Mouse (Mus musculus) neural tube, embryonic 13.5 days (tissue): ENCODE measurements around the gene Ccdc142. TPM values are rescaled to one million over a fixed set of nuclear protein-coding genes. Genes with fewer than 3 reads are reported as not detected.

ENCODE experiments used
- ATAC-seq: fragments of 200-750 bp; cut with Nextera tagmentation; 2 replicates; pipeline ENCODE4 v1.8.0; 2017; ENCODE audit warnings: low read depth, mild to moderate bottlenecking, moderate TSS enrichment, moderate library complexity
- H3K27ac ChIP-seq: fragments of 300-500 bp; sonication (generic); replicated peaks from 2 replicates; pipeline ENCODE4 v1.5.1; 2015; ENCODE audit warnings: moderate library complexity, mild to moderate bottlenecking, inconsistent platforms
- H3K27me3 ChIP-seq: fragments of 300-500 bp; sonication (generic); 2 replicates; pipeline ENCODE4 v1.6.1; 2015; ENCODE audit warnings: mild to moderate bottlenecking, inconsistent platforms
- H3K36me3 ChIP-seq: fragments of 300-500 bp; sonication (generic); 2 replicates; pipeline ENCODE4 v1.6.1; 2015; ENCODE audit warnings: mild to moderate bottlenecking, inconsistent platforms
- H3K4me1 ChIP-seq: fragments of 300-500 bp; sonication (generic); replicated peaks from 2 replicates; pipeline ENCODE4 v1.6.1; 2015; ENCODE audit warnings: inconsistent platforms
- H3K4me2 ChIP-seq: fragments of 300-500 bp; sonication (generic); 2 replicates; pipeline ENCODE4 v1.6.1; 2015; ENCODE audit warnings: inconsistent platforms, mild to moderate bottlenecking, moderate library complexity
- H3K4me3 ChIP-seq: fragments of 300-500 bp; sonication (generic); 2 replicates; pipeline ENCODE4 v1.5.1; 2015; ENCODE audit warnings: mild to moderate bottlenecking, inconsistent platforms
- H3K9ac ChIP-seq: fragments of 300-500 bp; sonication (generic); 2 replicates; pipeline ENCODE4 v1.6.1; 2015; ENCODE audit warnings: moderate library complexity, mild to moderate bottlenecking, inconsistent platforms
- H3K9me3 ChIP-seq: fragments of 300-500 bp; sonication (generic); 2 replicates; pipeline ENCODE4 v1.6.1; 2016; ENCODE audit warnings: inconsistent platforms
- WGBS: fragments of 180-500 bp; shearing (Covaris S2); methylation state at CpG from one replicate; pipeline ENCODE4 v1.1.7; 2015; 5-methylcytosine and 5-hydroxymethylcytosine counted together
- polyA plus RNA-seq: library from polyadenylated mRNA; unstranded; fragments of >200 nt; fragmentation: Nextera tagmentation; extraction: Ambion mirVana; gene quantifications from 2 replicates; pipeline ENCODE4 v1.2.1, GENCODE M21; 2015

Ccdc142 gene
- polyA plus RNA-seq, 1 experiment from 2014 or later, result 4.9 TPM

- H3K36me3 ChIP-seq, result no peaks in the 10 kb centered on the region
- ATAC-seq, result peak; percentile 77
Observed at GRCm38 (mm10) chr6:83136881-83137575, 35.6 kb downstream of the Ccdc142 start.

GRCm38 (mm10) chr6:83137576-83137950 is 36.2 kb downstream of the Ccdc142 start:
- Histone ChIP-seq H3K4me2 (peak overlapping the region; percentile 63), H3K4me3 (peak overlapping the region; percentile 44), H3K4me1 (peaks cover 64% of the 10 kb centered on the region), H3K27ac (peak overlapping the region; percentile 95), H3K9me3 (no peaks in the 10 kb centered on the region), H3K36me3 (no peaks in the 10 kb centered on the region), H3K27me3 (peaks cover 16% of the 10 kb centered on the region), H3K9ac (peak overlapping the region; percentile 83)
- ATAC-seq, result peak; percentile 60
- under 1% methylated on average over 12 of the region's 12 CpGs for WGBS

More at GRCm38 (mm10) chr6:83136881-83137575, 35.6 kb downstream of the Ccdc142 start:
- peak overlapping the region; percentile 83 for H3K9ac ChIP-seq
- peak overlapping the region; percentile 44 for H3K4me3 ChIP-seq
- peaks cover 16% of the 10 kb centered on the region for H3K27me3 ChIP-seq
- H3K4me1 ChIP-seq, result peaks cover 59% of the 10 kb centered on the region
- H3K4me2 ChIP-seq, result peak overlapping the region; percentile 63
- no peaks in the 10 kb centered on the region for H3K9me3 ChIP-seq
- peak overlapping the region; percentile 95 for H3K27ac ChIP-seq
- under 1% methylated on average over 26 of the region's 26 CpGs for WGBS

GRCm38 (mm10) chr6:83138056-83138455 is 36.7 kb downstream of the Ccdc142 start:
- no peaks in the 10 kb centered on the region for H3K9me3 ChIP-seq
- WGBS, result 1% methylated on average over 11 of the region's 11 CpGs
- no peaks in the 10 kb centered on the region for H3K36me3 ChIP-seq
- peak overlapping the region; percentile 83 for H3K9ac ChIP-seq
- ATAC-seq, result peak; percentile 15; the same call in 1 of the 2 replicates
- H3K4me1 ChIP-seq, result peaks cover 69% of the 10 kb centered on the region
- peak overlapping the region; percentile 44 for H3K4me3 ChIP-seq
- H3K4me2 ChIP-seq, result peak overlapping the region; percentile 63
- peak overlapping the region; percentile 95 for H3K27ac ChIP-seq
- H3K27me3 ChIP-seq, result peaks cover 16% of the 10 kb centered on the region

DNA sequence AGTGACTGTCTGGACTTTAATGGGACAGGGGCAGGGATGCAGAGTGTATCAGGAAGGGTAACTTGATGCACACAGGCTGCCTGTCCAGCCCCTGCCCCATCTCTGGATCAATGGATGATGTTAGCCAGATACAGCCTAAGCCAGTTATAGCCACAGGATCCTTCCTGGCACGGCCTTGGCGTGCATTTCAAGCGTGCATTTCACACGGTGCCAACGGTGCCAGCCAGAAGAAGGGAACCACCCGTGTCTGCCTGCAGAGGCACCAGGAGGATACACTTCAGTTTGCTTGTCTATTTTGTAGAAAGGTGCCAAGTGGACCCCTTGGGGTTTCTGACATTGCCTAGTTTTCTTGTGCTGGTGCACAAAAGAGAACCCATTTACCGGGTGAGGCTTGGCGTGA is 38.6 kb downstream of the Ccdc142 start:
- no peak for ATAC-seq
- Histone ChIP-seq H3K9me3 (no peaks in the 10 kb centered on the region), H3K4me3 (no peak overlapping the region), H3K4me1 (peaks cover 70% of the 10 kb centered on the region), H3K9ac (no peak overlapping the region), H3K27me3 (peaks cover 15% of the 10 kb centered on the region), H3K4me2 (no peak overlapping the region), H3K27ac (no peak overlapping the region), H3K36me3 (no peaks in the 10 kb centered on the region)
- 91% methylated on average over 8 of the region's 8 CpGs for WGBS

- Histone ChIP-seq H3K4me2 (peak overlapping the region; percentile 70), H3K27me3 (no peaks in the 10 kb centered on the region), H3K4me3 (peak overlapping the region; percentile 35), H3K4me1 (peaks cover 54% of the 10 kb centered on the region), H3K27ac (peak overlapping the region; percentile 55; the same call in 1 of the 2 replicates), H3K36me3 (no peaks in the 10 kb centered on the region; the same call in 1 of the 2 replicates), H3K9ac (peak overlapping the region; percentile 69), H3K9me3 (no peaks in the 10 kb centered on the region)
- WGBS, result 42% methylated on average over 4 of the region's 4 CpGs
- ATAC-seq, result no peak
Observed at GRCm38 (mm10) chr6:83141636-83142035, 40.2 kb downstream of the Ccdc142 start.

DNA sequence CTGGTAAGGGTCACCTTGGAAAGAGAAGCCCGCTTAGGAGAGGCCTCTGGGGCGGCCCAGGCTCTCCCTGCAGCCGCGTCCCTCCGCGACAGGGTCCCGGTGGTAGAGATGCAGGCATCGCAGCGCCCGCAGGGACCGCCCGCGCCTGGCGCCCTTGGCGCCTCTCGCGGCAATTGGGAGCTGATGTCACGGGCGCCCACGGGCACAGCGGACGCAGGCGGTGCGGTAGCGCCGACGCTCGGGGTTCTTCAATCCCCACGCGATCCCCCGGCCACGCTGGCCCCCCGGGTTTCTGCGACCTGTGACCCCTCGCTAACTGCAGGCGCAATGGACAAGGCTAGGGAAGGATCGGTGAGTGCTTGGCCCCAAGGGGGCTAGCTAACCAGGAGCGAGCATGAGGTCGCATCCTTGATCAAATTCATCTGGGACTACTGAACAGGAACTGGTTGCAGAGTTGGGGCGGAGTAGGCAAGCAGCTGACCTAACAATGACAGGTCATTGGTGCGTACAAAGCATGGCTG is 40.9 kb downstream of the Ccdc142 start:
- 5% methylated on average over 41 of the region's 41 CpGs for WGBS
- Histone ChIP-seq H3K36me3 (peaks cover 2% of the 10 kb centered on the region; the same call in 1 of the 2 replicates), H3K4me2 (peak overlapping the region; percentile 70), H3K9ac (peak overlapping the region; percentile 69), H3K9me3 (no peaks in the 10 kb centered on the region), H3K27ac (peak overlapping the region; percentile 55), H3K4me3 (peak overlapping the region; percentile 35), H3K4me1 (peaks cover 48% of the 10 kb centered on the region), H3K27me3 (no peaks in the 10 kb centered on the region)
- ATAC-seq, result no peak

- peak; percentile 19; the same call in 1 of the 2 replicates for ATAC-seq
- Histone ChIP-seq H3K36me3 (peaks cover 8% of the 10 kb centered on the region; the same call in 1 of the 2 replicates), H3K4me2 (peak overlapping the region; percentile 70), H3K4me3 (no peak overlapping the region), H3K9ac (peak overlapping the region; percentile 69; the same call in 1 of the 2 replicates), H3K4me1 (peaks cover 42% of the 10 kb centered on the region), H3K27me3 (no peaks in the 10 kb centered on the region), H3K9me3 (no peaks in the 10 kb centered on the region), H3K27ac (peak overlapping the region; percentile 55)
- WGBS, result 47% methylated on average over 11 of the region's 11 CpGs
Observed at GRCm38 (mm10) chr6:83142886-83143285, 41.5 kb downstream of the Ccdc142 start.

DNA sequence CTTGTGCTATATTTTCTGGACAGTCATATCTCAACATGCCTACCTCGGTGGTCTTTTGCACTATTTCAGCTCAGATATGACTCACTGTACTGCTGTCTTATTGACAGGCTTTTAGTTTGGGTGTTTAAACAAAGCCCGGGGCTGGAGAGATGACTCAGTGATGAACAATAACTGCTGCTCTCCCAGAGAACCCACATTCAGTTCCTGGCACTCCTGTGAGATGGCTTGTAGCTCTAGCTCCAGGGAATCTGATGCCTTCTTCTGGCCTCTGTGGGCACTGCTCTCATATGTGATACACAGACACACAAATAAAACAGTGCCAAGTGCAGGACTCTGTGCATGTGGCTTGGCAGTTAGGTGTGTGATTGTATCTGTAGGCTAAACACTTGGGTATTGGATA is 43.8 kb downstream of the Ccdc142 start:
- Histone ChIP-seq H3K9me3 (no peaks in the 10 kb centered on the region), H3K36me3 (peaks cover 28% of the 10 kb centered on the region), H3K4me1 (peaks cover 19% of the 10 kb centered on the region), H3K4me2 (no peak overlapping the region), H3K27ac (no peak overlapping the region), H3K4me3 (no peak overlapping the region), H3K9ac (no peak overlapping the region), H3K27me3 (no peaks in the 10 kb centered on the region)
- ATAC-seq, result no peak
- WGBS, result 90% methylated on average over 2 of the region's 2 CpGs

- Histone ChIP-seq H3K9ac (no peak overlapping the region), H3K27me3 (no peaks in the 10 kb centered on the region), H3K9me3 (no peaks in the 10 kb centered on the region), H3K27ac (no peak overlapping the region), H3K4me1 (peaks cover 19% of the 10 kb centered on the region), H3K4me3 (no peak overlapping the region), H3K36me3 (peaks cover 33% of the 10 kb centered on the region), H3K4me2 (no peak overlapping the region)
- ATAC-seq, result no peak
- WGBS, result 72% methylated on average over 9 of the region's 9 CpGs
Observed at GRCm38 (mm10) chr6:83145805-83146204, 44.4 kb downstream of the Ccdc142 start.

- Histone ChIP-seq H3K27ac (no peak overlapping the region), H3K9ac (no peak overlapping the region), H3K4me1 (peaks cover 20% of the 10 kb centered on the region), H3K4me2 (no peak overlapping the region), H3K27me3 (no peaks in the 10 kb centered on the region), H3K36me3 (peaks cover 40% of the 10 kb centered on the region), H3K9me3 (no peaks in the 10 kb centered on the region), H3K4me3 (no peak overlapping the region)
- 60% methylated on average over 7 of the region's 7 CpGs for WGBS
- no peak for ATAC-seq
Observed at GRCm38 (mm10) chr6:83147280-83147679, 45.9 kb downstream of the Ccdc142 start.

- H3K9ac ChIP-seq, result peak overlapping the region; percentile 41; the same call in 1 of the 2 replicates
- WGBS, result 34% methylated on average over 8 of the region's 8 CpGs
- no peak overlapping the region for H3K4me2 ChIP-seq
- H3K27ac ChIP-seq, result no peak overlapping the region
- no peak overlapping the region for H3K4me3 ChIP-seq
- H3K9me3 ChIP-seq, result no peaks in the 10 kb centered on the region
- H3K4me1 ChIP-seq, result peaks cover 32% of the 10 kb centered on the region
- H3K36me3 ChIP-seq, result peaks cover 53% of the 10 kb centered on the region
- ATAC-seq, result no peak
- H3K27me3 ChIP-seq, result no peaks in the 10 kb centered on the region
Observed at GRCm38 (mm10) chr6:83151721-83152120, 50.3 kb downstream of the Ccdc142 start.

DNA sequence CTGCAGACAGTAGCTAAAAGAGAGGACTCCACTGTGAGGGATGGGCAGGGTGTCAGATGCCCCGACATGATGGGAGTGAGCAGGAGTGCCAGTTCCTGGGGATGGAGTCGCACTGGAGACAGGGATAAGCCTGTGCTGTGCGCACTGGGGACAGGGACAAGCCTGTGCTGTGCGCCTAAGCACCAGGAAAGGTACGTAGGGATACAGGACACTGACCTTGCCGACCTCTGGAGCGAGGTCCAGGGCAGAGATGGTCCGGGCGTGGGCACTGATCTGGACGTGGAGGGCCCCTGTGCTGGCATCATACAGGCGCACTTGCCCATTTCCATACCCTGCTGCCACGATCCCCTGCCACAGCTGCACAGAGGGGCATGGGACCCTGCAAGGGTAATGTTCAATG is 51.6 kb downstream of the Ccdc142 start:
- WGBS, result 85% methylated on average over 12 of the region's 12 CpGs
- no peaks in the 10 kb centered on the region for H3K27me3 ChIP-seq
- no peak overlapping the region for H3K9ac ChIP-seq

More for the DNA sequence above, 51.6 kb downstream of the Ccdc142 start:
- H3K36me3 ChIP-seq, result peaks cover 44% of the 10 kb centered on the region
- H3K9me3 ChIP-seq, result no peaks in the 10 kb centered on the region
- no peak overlapping the region for H3K4me3 ChIP-seq
- ATAC-seq, result no peak
- H3K27ac ChIP-seq, result no peak overlapping the region
- peaks cover 34% of the 10 kb centered on the region for H3K4me1 ChIP-seq
- H3K4me2 ChIP-seq, result no peak overlapping the region
